In genomic region chr7:12961511-12962141, GRCm38 (mm10) we compare ENCODE assay signal across 7 mouse cellular contexts. TPM values are rescaled to one million over a fixed set of nuclear protein-coding genes. Genes with fewer than 3 reads are reported as not detected.
A peak's percentile ranks its signal among the peaks of the same experiment; 100 is the strongest.
DNase-seq lines count a peak whose midpoint lies in the region; ATAC-seq and TF ChIP-seq lines count a peak whose summit lies in the region.

No protein-coding gene starts in this region.

- H3K27me3 ChIP-seq in hindbrain, postnatal 0 days (ENCODE audit: insufficient read depth, low read length), result no peaks in the 10 kb centered on the region

- H3K27ac ChIP-seq in hindbrain, postnatal 0 days, result peak overlapping the region; percentile 85

- peak overlapping the region; percentile 65 for H3K9ac ChIP-seq in hindbrain, postnatal 0 days (replicated peaks; ENCODE audit: low read length)

- TF ChIP-seq CTCF in hindbrain, postnatal 0 days (IDR thresholded peaks at IDR 0.05; ENCODE audit: low read depth), result no peak

- peak; percentile 70 for ATAC-seq in common myeloid progenitor, adult 5-6 weeks (replicated peaks; ENCODE audit: low read depth, poor library complexity, severe bottlenecking)
- peak; percentile 70 for ATAC-seq in hindbrain, postnatal 0 days
- ATAC-seq in megakaryocyte progenitor cell, adult 5-6 weeks (replicated peaks; ENCODE audit: poor library complexity), result peak; percentile 66

- no peaks in the 10 kb centered on the region for H3K36me3 ChIP-seq in hindbrain, postnatal 0 days (ENCODE audit: insufficient read depth, low read length)

- peak overlapping the region; percentile 70 for H3K4me2 ChIP-seq in hindbrain, postnatal 0 days (ENCODE audit: low read depth, low read length)

- intact Hi-C loops in left cerebral cortex, postnatal 25 days (cut with DNase I), result no loop called here

- H3K4me3 ChIP-seq in hindbrain, postnatal 0 days (ENCODE audit: low read length), result peak overlapping the region; percentile 51

- peak; percentile 89 for DNase-seq in ZHBTc4 (ENCODE audit: low read depth, low spot score)
- peak; percentile 32 for DNase-seq in gastrocnemius, adult 18-20 months (ENCODE audit: low spot score)
- DNase-seq in hindbrain, postnatal 0 days (ENCODE audit: low spot score), result peak; percentile 91
- peak; percentile 46 to 76 for DNase-seq in left cerebral cortex, postnatal 25 days (ENCODE audit: low spot score in 2 of 2)
- DNase-seq in right cerebral cortex, postnatal 36 days (ENCODE audit: low spot score in 2 of 2), result peak; percentile 31 to 56

- H3K9me3 ChIP-seq in hindbrain, postnatal 0 days (ENCODE audit: low read length), result no peaks in the 10 kb centered on the region

- peaks cover 10% of the 10 kb centered on the region; the same call in 1 of the 2 replicates for H3K4me1 ChIP-seq in hindbrain, postnatal 0 days (ENCODE audit: insufficient read depth, low read length)

- 1% methylated on average over 29 of the region's 29 CpGs for WGBS in hindbrain, postnatal 0 days

RNA-seq across cellular contexts. Expression of gene Zfp324, which starts 4.0 kb away (rescaled TPM):
- 6.7 and 8.0 TPM in 2 replicates for total RNA-seq in common myeloid progenitor, adult 5-6 weeks (2017)
- total RNA-seq in gastrocnemius, adult 18-20 months (2021), result 1 to 10 TPM; 1.4 to 1.5 TPM
- total RNA-seq in hindbrain, postnatal 0 days (2014; rRNA removed), result 25.5 and 30.1 TPM in 2 replicates
- polyA plus RNA-seq in hindbrain, postnatal 0 days (2015; fragmentation: Nextera tagmentation; extraction: Ambion mirVana), result 6.8 and 7.1 TPM in 2 replicates
- total RNA-seq in left cerebral cortex, postnatal 25 days (2021), result 10 to 100 TPM; 10.3 to 11.9 TPM
- 3.9 and 4.0 TPM in 2 replicates for total RNA-seq in megakaryocyte progenitor cell, adult 5-6 weeks (2015)
- 6.5 and 8.5 TPM in 2 replicates for total RNA-seq in megakaryocyte progenitor cell, adult 5-6 weeks (2017)

RNA-seq across cellular contexts. Expression of gene Zfp446, which starts 16.0 kb away (rescaled TPM):
- 3.7 and 3.8 TPM in 2 replicates for total RNA-seq in common myeloid progenitor, adult 5-6 weeks (2017)
- total RNA-seq in gastrocnemius, adult 18-20 months (2021), result 1 to 10 TPM; 1.9 to 2.1 TPM
- 8.9 and 10.9 TPM in 2 replicates for total RNA-seq in hindbrain, postnatal 0 days (2014; rRNA removed)
- polyA plus RNA-seq in hindbrain, postnatal 0 days (2015; fragmentation: Nextera tagmentation; extraction: Ambion mirVana), result 7.6 and 7.9 TPM in 2 replicates
- total RNA-seq in left cerebral cortex, postnatal 25 days (2021), result 1 to 10 TPM; 7.6 to 9.0 TPM
- 3.1 and 4.4 TPM in 2 replicates for total RNA-seq in megakaryocyte progenitor cell, adult 5-6 weeks (2015)
- 2.6 and 3.3 TPM in 2 replicates for total RNA-seq in megakaryocyte progenitor cell, adult 5-6 weeks (2017)

RNA-seq across cellular contexts. Expression of gene Rnf225, which starts 34.4 kb away (rescaled TPM):
- 0.24 and 0.55 TPM in 2 replicates for total RNA-seq in common myeloid progenitor, adult 5-6 weeks (2017)
- total RNA-seq in gastrocnemius, adult 18-20 months (2021), result under 1 TPM; 0.46 to 0.59 TPM
- total RNA-seq in hindbrain, postnatal 0 days (2014; rRNA removed), result 2.5 and 3.0 TPM in 2 replicates
- 1.1 TPM in 2 replicates for polyA plus RNA-seq in hindbrain, postnatal 0 days (2015; fragmentation: Nextera tagmentation; extraction: Ambion mirVana)
- under 1 TPM; 0.78 to 0.94 TPM for total RNA-seq in left cerebral cortex, postnatal 25 days (2021)
- total RNA-seq in megakaryocyte progenitor cell, adult 5-6 weeks (2015), result 0.76 and 1.0 TPM in 2 replicates
- total RNA-seq in megakaryocyte progenitor cell, adult 5-6 weeks (2017), result 0.57 and 0.62 TPM in 2 replicates

RNA-seq across cellular contexts. Expression of gene Slc27a5, which starts 36.4 kb away (rescaled TPM):
- not detected in 2 replicates for total RNA-seq in common myeloid progenitor, adult 5-6 weeks (2017)
- total RNA-seq in gastrocnemius, adult 18-20 months (2021), result under 1 TPM in 1 of 2 experiments, not detected in 1; 0.28 TPM
- 1.1 and 1.7 TPM in 2 replicates for total RNA-seq in hindbrain, postnatal 0 days (2014; rRNA removed)
- 0.29 and 0.30 TPM in 2 replicates for polyA plus RNA-seq in hindbrain, postnatal 0 days (2015; fragmentation: Nextera tagmentation; extraction: Ambion mirVana)
- not detected for total RNA-seq in left cerebral cortex, postnatal 25 days (2021)
- not detected in 2 replicates for total RNA-seq in megakaryocyte progenitor cell, adult 5-6 weeks (2015)
- total RNA-seq in megakaryocyte progenitor cell, adult 5-6 weeks (2017), result not detected in 2 replicates

RNA-seq across cellular contexts. Expression of gene Trim28, which starts 37.3 kb away (rescaled TPM):
- total RNA-seq in common myeloid progenitor, adult 5-6 weeks (2017), result 481 and 549 TPM in 2 replicates
- 10 to 100 TPM; 63.6 to 65.9 TPM for total RNA-seq in gastrocnemius, adult 18-20 months (2021)
- 483 and 563 TPM in 2 replicates for total RNA-seq in hindbrain, postnatal 0 days (2014; rRNA removed)
- polyA plus RNA-seq in hindbrain, postnatal 0 days (2015; fragmentation: Nextera tagmentation; extraction: Ambion mirVana), result 176 and 184 TPM in 2 replicates
- total RNA-seq in left cerebral cortex, postnatal 25 days (2021), result 100 to 1,000 TPM; 210 to 221 TPM
- total RNA-seq in megakaryocyte progenitor cell, adult 5-6 weeks (2015), result 389 and 409 TPM in 2 replicates
- total RNA-seq in megakaryocyte progenitor cell, adult 5-6 weeks (2017), result 506 and 507 TPM in 2 replicates

Comparison
In these comparisons a context has a peak if more than half of its experiments do, and no peak if none do; other contexts are left out.
1. Peak in every context shown above with its lines: DNase-seq, ATAC-seq, H3K4me3 ChIP-seq and H3K27ac ChIP-seq.
2. DNase-seq: peak in every context shown above with its lines; median percentile 91 in hindbrain, postnatal 0 days; 89 in ZHBTc4; 61 in left cerebral cortex, postnatal 25 days; 44 in right cerebral cortex, postnatal 36 days; 32 in gastrocnemius, adult 18-20 months.